18 mouse cellular contexts compared by ENCODE assay signal in genomic region chr4:15789854-15790683, GRCm38 (mm10).
DNase-seq lines count a peak whose midpoint lies in the region; ATAC-seq and TF ChIP-seq lines count a peak whose summit lies in the region.
"Had no signal": no experiment of that assay in that cellular context is flagged by ENCODE, and none has a peak within 500 bp of the region (broad histone marks: within the 10 kb centered on the region; RNA-seq: fewer than 3 reads in every experiment).

No protein-coding gene starts in this region.

- DNase-seq in layer of hippocampus, adult 2 months (ENCODE audit: low spot score in 2 of 2): no peak
- no peak for DNase-seq in layer of hippocampus, adult 11-12 months (ENCODE audit: low spot score)
- no peak for DNase-seq in neural tube, embryonic 10.5 days (ENCODE audit: extremely low spot score, low spot score)
- DNase-seq in heart, adult 18-20 months: no peak
- DNase-seq: adrenal gland, postnatal 10 days; cerebellum, adult 9-10 months; embryo, embryonic 11 days; heart, adult 11 months; kidney, adult 2 months; lung, adult 2 months; lung, postnatal 4 days had no signal

- no peaks in the 10 kb centered on the region for H3K36me3 ChIP-seq in neural tube, embryonic 14.5 days (ENCODE audit: control insufficient read depth, insufficient read depth, low read length)
- H3K36me3 ChIP-seq in embryonic facial prominence, embryonic 12.5 days: no peaks in the 10 kb centered on the region
- H3K36me3 ChIP-seq in hindbrain, embryonic 15.5 days: no peaks in the 10 kb centered on the region
- H3K36me3 ChIP-seq: heart, embryonic 15.5 days; limb, embryonic 13.5 days; neural tube, embryonic 13.5 days had no signal

- peak; percentile 46; the same call in 1 of the 2 replicates for ATAC-seq in neural tube, embryonic 14.5 days (ENCODE audit: low read depth)
- peak; percentile 47; the same call in 1 of the 2 replicates for ATAC-seq in embryonic facial prominence, embryonic 12.5 days (ENCODE audit: insufficient number of reproducible peaks, insufficient read depth, low FRiP score, low TSS enrichment)
- peak; percentile 61; the same call in 1 of the 2 replicates for ATAC-seq in hindbrain, embryonic 15.5 days (ENCODE audit: low FRiP score, low read depth)
- ATAC-seq: CD4-positive, CD25-positive, alpha-beta regulatory T cell, adult 4 months had no signal

- H3K9ac ChIP-seq in neural tube, embryonic 14.5 days (replicated peaks; ENCODE audit: low read depth, low read length): no peak overlapping the region
- no peak overlapping the region for H3K9ac ChIP-seq in embryonic facial prominence, embryonic 12.5 days
- no peak overlapping the region for H3K9ac ChIP-seq in hindbrain, embryonic 15.5 days
- H3K9ac ChIP-seq: heart, embryonic 15.5 days; limb, embryonic 13.5 days; neural tube, embryonic 13.5 days had no signal

- H3K4me1 ChIP-seq in neural tube, embryonic 14.5 days (ENCODE audit: control insufficient read depth, insufficient read depth, low read length): no peaks in the 10 kb centered on the region
- H3K4me1 ChIP-seq in embryonic facial prominence, embryonic 12.5 days: no peaks in the 10 kb centered on the region
- H3K4me1 ChIP-seq in hindbrain, embryonic 15.5 days (replicated peaks): no peaks in the 10 kb centered on the region
- H3K4me1 ChIP-seq: heart, embryonic 15.5 days; neural tube, embryonic 13.5 days had no signal

- H3K27ac ChIP-seq in layer of hippocampus, adult 2 months: no peak overlapping the region
- no peak overlapping the region for H3K27ac ChIP-seq in neural tube, embryonic 14.5 days (ENCODE audit: low read depth, low read length)
- H3K27ac ChIP-seq in embryonic facial prominence, embryonic 12.5 days: no peak overlapping the region
- no peak overlapping the region for H3K27ac ChIP-seq in hindbrain, embryonic 15.5 days (replicated peaks)
- H3K27ac ChIP-seq: heart, embryonic 15.5 days; limb, embryonic 13.5 days; neural tube, embryonic 13.5 days had no signal

- H3K9me3 ChIP-seq in neural tube, embryonic 14.5 days (ENCODE audit: control insufficient read depth, low read length): no peaks in the 10 kb centered on the region
- H3K9me3 ChIP-seq in embryonic facial prominence, embryonic 12.5 days: no peaks in the 10 kb centered on the region
- no peaks in the 10 kb centered on the region for H3K9me3 ChIP-seq in hindbrain, embryonic 15.5 days
- H3K9me3 ChIP-seq: heart, embryonic 15.5 days; limb, embryonic 13.5 days; neural tube, embryonic 13.5 days had no signal

- H3K4me3 ChIP-seq in layer of hippocampus, adult 2 months: no peak overlapping the region
- no peak overlapping the region for H3K4me3 ChIP-seq in neural tube, embryonic 14.5 days (ENCODE audit: low read depth, low read length)
- H3K4me3 ChIP-seq in embryonic facial prominence, embryonic 12.5 days: no peak overlapping the region
- no peak overlapping the region for H3K4me3 ChIP-seq in hindbrain, embryonic 15.5 days
- H3K4me3 ChIP-seq: heart, embryonic 15.5 days; limb, embryonic 13.5 days; neural tube, embryonic 13.5 days had no signal

- WGBS in neural tube, embryonic 14.5 days: 81% methylated on average over 2 of the region's 2 CpGs
- 88% methylated on average over 2 of the region's 2 CpGs for WGBS in embryonic facial prominence, embryonic 12.5 days
- WGBS in hindbrain, embryonic 15.5 days: 84% methylated on average over 2 of the region's 2 CpGs

- 0 out of 2 replicates have a peak, but pooled peaks have one; percentile 13 for TF ChIP-seq CTCF in layer of hippocampus, adult 2 months (conservative IDR thresholded peaks at IDR 0.05)

- no peak overlapping the region for H3K4me2 ChIP-seq in neural tube, embryonic 14.5 days (ENCODE audit: low read depth, low read length)
- H3K4me2 ChIP-seq in embryonic facial prominence, embryonic 12.5 days (replicated peaks): no peak overlapping the region
- no peak overlapping the region for H3K4me2 ChIP-seq in hindbrain, embryonic 15.5 days
- H3K4me2 ChIP-seq: heart, embryonic 15.5 days; limb, embryonic 13.5 days; neural tube, embryonic 13.5 days had no signal

- no peaks in the 10 kb centered on the region for H3K27me3 ChIP-seq in neural tube, embryonic 14.5 days (ENCODE audit: control insufficient read depth, insufficient read depth, low read length)
- H3K27me3 ChIP-seq in embryonic facial prominence, embryonic 12.5 days: no peaks in the 10 kb centered on the region
- no peaks in the 10 kb centered on the region for H3K27me3 ChIP-seq in hindbrain, embryonic 15.5 days
- H3K27me3 ChIP-seq: heart, embryonic 15.5 days; limb, embryonic 13.5 days; neural tube, embryonic 13.5 days had no signal
